Mouse (Mus musculus): ENCODE results near the gene Tmem231.

Gene Tmem231

DNA sequence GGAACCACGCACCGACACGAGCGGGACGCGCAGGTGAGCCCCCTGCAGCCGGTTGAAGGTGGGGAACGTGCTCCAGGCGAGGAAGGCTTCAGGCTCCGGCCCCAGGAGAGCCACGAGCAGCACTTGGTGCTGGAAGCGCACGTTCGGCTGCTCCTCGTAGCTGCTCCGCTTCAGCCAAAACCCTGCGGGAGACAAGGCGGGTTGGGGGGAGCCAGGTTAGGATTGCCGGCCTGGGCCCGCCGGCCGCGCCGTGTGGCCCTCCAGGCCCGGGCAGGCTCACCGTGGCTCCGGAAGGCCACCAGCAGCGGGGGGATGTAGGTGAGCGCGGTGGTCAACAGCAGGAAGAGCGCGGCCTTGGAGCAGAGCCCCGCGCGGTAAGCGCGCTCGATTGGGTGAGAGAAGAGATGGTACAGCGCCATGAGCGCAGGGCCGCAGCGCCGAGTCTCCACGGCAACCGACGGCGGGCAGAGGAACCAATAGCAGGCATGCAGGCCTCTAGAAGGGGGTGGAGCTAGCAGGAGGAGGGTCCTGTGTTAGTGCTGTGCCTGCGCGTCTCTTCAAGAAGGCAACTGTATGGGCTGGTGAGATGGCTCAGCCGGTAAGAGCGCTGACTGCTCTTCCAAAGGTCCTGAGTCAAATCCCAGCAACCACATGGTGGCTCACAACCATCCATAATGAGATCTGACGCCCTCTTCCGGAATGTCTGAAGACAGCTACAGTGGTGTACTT, at the start of gene Tmem231:
Gene Tmem231 (minus strand): TSS at position 534 of the 729 bp plus-strand sequence.
- DNase-seq (ENCODE audit: low read depth, low spot score): peak; percentile 76

DNA sequence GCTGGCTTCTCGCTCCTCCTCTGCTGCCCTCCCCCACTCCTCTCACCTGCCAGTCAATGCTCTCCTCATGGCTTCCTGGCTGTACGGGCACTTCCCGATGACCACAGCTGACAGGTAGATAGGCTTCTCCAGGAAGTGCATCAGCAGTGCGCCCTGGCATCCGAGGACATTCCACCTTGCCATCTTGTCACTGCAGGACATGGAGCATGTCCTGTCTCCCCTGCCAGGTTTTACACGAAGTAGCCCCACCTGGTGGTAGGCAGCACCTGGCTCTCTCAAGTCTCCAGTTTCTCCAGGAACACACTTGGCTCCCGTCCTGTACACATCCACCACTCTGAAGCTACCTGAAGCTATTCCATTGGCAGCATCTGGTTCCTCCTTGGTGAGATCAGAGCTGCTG, 48.4 kb upstream of the Tmem231 start:
- no peak for DNase-seq (ENCODE audit: low read depth, low spot score)

DNA sequence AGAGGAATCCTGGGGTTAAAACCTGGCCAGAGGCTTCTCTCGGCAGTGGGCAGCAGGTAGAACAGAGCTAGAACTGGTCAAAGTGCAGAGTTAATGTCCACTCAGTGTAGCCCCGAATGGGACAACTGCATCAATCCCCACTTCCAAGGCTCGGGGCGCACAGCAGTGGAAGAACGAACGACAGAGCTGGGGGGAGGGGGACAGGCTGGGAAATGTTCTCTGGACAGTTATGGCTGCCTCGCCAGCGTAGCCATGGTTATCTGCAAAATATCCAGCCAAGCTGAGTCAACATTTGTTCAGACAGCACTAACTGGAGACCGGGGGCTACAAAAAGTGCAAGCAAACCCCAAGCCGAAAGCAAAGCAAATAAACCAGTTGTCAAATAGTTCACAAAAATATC, 44.5 kb upstream of the Tmem231 start:
- DNase-seq (ENCODE audit: low read depth, low spot score): no peak

DNA sequence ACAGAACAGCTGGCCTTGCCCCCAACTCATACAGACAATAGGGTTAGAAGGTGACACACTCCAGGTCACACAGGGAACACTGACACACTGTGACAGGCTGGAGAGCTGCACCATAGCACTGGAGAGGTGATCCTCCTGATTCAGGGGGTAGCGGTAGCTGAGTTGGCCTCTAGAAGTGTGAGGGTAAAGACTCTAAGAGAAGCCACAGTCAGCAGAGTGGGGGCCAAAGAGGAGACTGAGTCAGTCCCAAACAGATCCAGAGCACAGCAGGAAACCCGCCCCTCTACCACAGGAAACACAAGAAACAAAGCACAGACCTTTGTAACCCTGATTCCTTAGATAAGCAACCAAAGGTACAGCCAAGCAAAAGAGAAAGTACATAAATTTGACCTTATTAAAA, 42.6 kb upstream of the Tmem231 start:
- DNase-seq (ENCODE audit: low read depth, low spot score): no peak

DNA sequence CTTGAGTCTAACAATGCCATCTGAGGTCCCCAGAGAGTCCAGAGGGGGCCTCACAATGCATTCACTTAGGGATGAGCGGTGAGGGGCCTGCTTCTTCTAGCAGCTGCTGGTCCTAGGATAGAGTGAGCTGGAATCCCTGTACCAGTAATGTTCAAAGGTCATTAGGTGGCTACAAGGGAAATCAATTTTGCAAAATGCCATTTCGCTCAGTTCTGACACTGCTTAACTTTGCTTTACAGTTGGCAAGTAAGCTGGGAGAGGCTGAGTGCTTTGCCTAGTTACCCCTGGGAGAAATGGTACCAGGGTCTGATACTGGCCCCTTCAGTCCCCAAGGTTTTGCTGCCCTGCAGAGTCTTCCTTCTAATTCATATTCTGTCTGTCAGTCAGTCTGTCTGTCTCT, 42.0 kb upstream of the Tmem231 start:
- no peak for DNase-seq (ENCODE audit: low read depth, low spot score)

DNA sequence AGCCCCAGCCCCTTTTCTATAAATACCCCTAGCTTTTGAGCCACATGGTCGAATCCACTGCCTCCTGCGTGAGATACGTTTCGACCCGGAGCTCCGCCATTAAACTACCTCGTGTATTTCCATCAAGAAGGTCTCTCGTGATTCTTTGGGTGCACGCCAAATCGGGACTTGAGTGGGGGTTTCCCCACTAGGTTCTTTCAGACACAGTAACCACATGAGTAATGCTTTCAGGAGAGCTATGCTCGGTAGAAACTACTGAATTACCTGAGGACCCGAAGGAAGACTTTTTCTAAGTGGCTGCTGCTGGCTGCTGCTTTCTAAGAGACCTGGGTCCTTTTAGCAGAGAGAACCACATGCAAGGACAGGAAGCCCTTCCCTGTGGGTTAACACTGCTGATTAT, 40.5 kb upstream of the Tmem231 start:
- DNase-seq (ENCODE audit: low read depth, low spot score): no peak

DNA sequence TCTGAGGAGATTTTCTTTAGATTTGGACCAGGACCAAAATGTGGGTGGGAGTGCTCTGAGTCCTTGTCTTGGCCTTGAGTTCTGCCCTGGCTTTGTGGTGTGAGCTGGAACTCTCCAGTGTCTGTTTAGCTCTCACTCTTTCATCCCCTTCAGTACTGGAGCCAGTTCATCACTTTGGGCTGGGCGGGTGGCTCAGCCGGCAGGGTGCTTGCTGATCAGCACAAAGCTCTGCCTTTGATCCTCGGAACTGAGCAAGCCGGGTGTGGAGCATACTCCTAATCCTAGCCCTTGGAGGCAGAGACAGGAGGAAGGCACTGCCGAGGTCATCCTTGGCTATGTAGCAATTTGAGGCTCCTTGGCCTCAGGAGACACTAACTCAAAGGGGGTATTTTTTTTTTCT, 35.3 kb upstream of the Tmem231 start:
- no peak for DNase-seq (ENCODE audit: low read depth, low spot score)

DNA sequence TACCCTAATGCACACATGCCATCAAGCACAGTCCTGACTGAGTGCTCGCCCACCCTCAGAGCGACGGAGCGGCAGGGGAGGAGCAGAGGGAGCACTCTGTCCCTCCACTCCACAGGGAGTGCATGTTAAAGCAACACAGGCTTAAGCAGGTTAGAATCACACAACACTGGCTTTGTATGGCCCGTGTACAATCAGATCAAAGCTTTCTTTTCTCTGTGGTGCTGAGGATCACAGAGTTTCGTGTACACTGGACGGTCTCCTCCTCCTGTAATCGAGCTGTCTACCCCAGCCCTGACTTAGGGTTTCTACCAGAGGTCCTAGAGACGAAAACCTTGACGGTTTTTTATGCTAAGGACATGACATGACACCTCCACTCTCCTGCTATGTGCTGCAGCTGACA, 34.9 kb upstream of the Tmem231 start:
- DNase-seq (ENCODE audit: low read depth, low spot score): no peak

DNA sequence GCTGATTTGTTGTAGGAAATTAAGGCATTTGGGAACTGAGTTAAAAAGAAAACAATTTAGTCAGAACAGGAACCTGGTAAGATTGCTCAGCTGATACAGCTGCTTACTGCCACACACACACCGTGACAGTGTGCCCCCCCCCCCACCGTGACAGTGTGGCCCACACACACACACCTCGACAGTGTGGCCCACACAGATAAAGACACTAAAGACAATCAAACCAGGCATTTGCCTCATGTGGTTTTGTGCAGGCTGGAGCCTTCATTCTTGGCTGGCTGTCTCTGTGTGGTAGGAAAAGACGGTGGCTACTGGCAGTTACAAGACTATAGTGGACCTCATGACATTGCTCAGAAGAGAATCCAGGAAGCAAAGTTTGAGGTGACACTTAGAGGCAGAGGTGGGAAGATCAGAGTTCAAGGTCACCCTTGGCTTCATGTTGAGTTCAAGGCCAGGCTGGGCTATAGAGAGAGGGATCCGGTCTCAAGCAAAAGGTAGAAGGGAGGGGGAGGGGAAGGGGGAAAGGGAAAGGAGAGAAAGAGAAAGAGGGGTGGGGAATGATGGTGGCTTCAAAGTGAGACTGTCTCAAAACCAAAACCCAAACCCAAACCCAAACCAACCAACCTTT, 33.7 kb upstream of the Tmem231 start:
- DNase-seq (ENCODE audit: low read depth, low spot score): no peak

DNA sequence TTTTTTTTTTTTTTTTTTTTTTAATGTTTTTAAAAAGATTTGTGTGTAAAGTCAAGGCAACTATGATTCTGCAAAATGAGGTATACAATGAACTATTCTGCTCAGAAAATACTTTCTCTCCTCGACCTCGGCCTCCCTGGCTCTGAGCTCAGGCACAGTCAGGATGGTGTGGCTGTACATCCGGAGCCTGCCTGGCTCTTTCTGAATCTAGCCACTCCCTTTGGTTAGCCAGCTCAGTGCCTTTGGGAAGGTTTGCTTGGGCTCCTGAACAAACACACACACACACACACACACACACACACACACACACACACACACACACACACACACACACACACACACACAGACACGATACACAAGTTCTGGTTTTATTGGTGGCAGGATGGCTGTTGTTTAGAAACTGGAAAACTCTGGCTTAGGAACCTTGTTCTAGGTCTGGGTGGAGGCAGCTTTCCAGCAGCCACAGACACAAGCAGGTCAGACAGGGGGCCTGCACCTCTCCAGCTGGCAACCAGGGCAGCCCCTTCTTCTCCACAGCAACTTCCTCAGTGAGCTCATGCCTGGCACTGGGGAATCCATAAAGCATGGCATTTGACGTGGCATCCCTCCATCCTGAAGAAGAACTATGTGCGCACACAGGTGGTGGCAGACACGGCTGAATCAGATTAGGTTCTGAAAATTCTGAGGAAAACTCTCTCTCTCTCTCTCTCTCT, 31.3 kb upstream of the Tmem231 start:
- DNase-seq (ENCODE audit: low read depth, low spot score): no peak

DNA sequence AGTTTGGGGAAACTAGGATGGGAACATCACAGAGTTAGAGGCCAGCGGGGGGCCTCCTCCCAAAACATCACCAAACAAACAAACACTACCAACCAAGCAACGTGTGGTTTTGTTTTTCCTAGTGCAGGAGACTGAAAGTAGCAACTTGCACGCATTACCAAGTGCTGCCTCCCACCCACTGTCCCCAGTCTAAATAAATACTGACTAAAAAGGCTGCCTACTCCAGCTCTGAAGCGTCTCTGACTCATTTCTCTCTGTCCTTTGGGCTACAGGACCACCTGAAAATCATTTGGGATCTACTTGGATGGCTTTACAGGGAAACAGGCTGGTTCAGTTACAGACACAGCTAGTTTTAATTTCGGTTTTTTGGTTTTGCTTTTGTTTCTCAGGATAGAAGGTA, 30.7 kb upstream of the Tmem231 start:
- DNase-seq (ENCODE audit: low read depth, low spot score): no peak

DNA sequence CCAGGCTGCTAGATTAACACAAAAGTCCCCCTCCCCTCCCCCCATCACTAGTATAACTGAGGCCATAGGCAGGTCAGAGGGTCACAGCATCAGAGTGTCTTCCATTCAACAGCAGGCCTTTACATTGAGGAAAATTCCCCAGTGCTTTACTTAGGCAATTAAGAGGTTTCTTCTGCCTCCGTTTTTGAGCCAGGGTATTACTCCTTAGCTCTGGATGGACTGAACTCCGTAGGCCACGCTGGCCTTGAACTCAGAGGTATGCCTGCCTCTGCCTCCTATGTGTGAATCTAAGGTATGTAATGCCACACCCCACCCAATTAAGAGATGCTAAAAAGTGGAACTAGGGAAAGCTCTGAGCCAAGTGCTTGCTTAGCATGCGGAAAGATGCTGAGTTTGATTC, 29.9 kb upstream of the Tmem231 start:
- no peak for DNase-seq (ENCODE audit: low read depth, low spot score)

DNA sequence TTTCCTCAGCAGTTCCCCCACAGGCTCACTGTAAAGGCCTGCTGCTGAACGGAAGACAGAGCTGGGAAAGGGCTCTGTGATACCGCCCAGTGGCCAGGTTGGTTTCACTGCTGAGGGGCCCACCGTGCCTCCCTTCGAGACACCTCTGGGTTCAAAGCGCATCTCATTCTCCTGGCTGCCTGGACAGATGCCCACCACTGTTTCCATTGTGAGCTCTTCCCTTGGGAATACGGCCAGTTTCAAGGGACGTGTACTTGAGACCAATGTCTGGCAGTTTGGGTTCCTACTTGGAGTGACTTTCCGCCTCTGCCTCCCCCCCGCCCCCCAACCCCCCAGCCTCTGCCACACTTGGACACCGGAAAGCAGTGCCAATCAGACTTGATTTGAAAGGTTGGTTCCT, 29.4 kb upstream of the Tmem231 start:
- no peak for DNase-seq (ENCODE audit: low read depth, low spot score)

DNA sequence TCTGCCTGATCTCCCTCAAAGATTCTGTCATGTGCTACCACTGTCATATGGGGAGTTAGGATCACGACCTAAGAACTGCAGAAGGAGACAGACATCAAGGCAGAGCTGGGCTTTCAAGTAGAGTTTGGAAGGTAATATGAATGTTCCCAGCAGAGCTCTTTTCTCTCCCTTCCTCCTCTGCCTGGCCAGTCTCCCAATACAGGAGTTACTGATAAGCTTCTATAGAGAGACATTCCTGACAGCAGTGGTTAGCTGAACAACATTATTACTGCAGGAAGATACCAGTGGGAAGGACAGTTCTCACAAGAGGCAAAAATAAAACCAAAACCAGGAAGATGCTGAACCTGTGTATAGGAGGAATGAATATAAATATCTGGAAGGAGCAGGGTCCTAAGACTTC, 28.9 kb upstream of the Tmem231 start:
- no peak for DNase-seq (ENCODE audit: low read depth, low spot score)

DNA sequence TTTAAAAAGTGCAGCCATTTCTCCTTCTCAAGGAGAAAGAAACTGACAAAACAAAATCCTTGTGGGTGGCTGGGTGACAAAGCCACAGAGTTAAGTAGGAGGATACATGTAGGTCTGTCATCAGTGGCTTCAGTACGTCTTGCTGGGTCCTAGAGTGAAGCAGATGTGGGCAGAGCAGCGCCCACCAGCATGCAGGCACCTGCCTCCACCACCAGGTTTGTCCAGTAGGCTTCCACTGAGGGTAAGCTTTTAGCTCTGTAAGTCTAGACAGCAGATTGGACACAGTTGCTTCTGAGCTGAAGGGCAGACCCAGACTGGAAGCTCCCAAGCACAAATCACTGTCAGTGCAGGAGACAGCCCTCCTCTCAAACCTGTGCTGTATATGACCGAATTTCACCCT, 27.6 kb upstream of the Tmem231 start:
- no peak for DNase-seq (ENCODE audit: low read depth, low spot score)

DNA sequence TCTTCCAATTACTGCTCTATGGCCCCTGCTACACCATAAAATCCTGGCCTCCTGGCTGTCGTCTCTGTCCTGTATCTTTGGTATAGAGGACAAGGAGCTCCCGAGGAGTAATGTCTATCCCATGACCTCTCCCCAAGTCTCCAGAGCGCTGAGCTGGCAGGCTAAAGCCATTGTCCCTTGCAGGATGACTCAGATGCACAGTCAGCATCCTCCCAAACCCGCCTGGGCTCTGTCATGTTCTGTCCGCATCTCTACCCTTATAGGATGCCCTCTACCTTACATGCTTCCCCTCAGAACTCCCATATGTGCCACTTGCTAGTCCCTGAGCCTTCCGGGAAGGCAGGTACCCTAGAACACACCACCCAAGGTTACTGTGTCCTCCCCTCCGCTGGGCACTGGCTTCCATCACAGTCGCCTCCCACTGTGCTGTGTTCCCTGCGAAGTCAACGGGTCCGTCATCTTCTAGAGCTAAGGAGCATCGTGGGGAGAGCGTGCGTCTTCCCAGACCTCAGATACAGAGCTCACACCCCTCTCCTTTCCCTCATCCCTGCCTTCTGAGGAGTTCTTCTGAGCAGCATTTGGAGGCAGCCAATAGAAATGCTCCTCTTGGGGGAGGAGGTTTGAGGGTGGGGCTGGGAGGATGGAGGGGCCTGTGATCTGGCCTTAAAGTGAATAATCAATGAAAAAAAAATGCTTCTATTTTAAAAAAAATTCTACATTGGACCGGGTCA, 27.1 kb upstream of the Tmem231 start:
- no peak for DNase-seq (ENCODE audit: low read depth, low spot score)

DNA sequence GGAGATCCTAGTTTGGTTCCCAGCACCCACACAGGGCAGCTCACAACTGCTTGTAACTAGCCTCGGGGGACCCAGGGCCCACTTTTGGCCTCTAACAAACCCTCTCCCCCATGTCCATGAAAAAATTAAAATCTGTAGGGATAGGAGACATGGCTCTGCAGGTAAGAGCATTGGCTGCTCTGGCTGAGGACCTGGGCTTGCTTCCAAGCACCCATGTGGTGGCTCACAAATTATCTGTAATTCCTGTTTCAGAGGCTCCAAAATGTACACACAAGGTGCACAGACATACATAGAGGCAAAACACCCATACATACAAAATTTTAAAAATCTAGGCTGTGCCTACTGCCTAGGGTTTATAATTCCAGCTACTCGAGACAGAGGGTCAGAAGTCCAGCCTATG, 23.6 kb upstream of the Tmem231 start:
- no peak for DNase-seq (ENCODE audit: low read depth, low spot score)

DNA sequence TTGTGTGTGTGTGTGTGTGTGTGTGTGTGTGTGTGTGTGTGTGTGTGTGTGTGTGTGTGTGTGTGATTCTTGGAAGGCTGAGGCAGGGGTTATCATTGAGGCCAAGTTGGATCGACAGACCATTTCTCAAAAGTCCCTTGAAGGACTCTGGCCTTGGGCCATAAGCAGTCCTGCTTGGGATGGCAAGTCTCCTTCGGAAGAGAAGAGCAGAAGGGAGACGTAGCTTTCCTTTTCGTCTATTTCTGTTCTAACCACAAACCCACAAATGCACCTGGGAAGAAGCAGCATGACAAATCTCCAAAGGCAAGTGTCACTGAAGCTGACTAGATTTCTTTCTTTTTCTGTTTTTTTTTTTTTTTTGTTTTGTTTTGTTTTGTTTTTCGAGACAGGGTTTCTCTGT, 22.2 kb upstream of the Tmem231 start:
- DNase-seq (ENCODE audit: low read depth, low spot score): no peak

DNA sequence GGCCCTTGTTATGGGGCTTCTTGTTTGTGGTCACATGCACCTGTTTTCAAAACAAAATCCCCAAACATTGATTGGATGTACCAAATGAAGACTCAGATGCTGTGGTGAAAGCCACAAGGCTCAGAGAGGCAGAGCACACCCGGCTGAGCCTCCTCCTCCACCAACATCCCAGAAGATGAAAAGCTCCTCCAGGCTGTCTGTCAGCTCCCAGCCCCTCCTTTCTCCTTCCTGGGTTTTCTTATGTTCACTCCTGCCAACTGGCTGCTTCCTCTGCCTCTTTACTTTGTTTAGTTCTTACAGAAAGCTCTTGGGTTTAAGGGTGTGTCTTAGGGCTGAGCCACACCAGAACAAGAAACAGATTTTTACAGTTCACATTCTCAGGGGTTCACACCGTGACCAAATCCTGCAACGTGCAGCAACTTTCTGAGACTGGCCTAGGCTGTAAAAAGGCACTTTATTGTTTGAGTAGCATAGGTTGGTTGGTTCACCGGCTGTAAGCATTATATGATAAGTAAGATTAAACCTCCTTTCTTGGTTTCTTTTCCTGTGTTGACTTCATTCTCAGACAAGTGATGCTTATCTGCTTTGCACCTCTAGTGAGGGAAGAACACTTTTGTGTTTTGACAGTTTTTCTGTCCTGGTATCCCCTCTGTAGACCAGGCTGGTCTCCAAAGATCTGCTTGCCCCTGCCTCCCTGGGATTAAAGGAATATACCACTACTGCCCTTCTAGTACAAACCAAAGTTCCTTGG, 21.3 kb upstream of the Tmem231 start:
- no peak for DNase-seq (ENCODE audit: low read depth, low spot score)

DNA sequence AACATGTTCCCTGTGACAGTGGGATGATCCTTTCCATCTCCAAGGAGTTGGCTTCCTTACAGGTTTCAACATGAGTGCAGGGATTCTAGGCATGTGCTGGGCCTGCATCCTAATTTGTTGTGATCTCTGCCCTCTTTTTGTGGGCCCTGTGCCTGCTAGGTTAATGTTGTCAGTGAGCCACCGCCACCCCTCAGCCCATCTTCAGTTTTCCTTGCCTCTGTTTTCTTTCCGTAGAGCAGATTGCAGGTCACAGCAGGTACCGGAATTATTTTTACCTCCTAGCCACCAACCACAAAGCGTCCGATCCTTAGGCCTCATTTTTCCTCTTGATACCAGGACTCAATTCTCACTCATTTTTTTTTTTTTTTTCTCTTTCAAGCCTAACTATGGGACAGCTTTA, 18.3 kb upstream of the Tmem231 start:
- DNase-seq (ENCODE audit: low read depth, low spot score): no peak

DNA sequence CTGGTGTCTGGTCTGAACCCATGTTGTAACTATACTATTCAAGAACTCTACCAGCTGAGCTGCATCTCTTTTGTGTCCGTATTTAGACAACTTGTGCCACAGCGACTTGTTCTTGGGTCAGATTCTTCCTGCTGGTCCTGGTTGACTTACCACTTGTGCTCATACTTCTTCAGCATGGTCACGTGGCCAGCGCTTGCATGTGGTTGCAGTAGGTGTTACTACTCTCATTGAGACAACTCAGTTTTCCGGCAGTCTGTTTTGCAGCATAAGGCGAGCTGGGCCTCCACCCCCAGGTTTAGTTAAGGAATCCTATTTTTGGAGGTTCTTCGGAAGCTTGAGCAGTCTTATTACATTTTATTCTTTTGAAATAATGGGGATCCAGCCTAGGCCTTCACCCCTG, 17.6 kb upstream of the Tmem231 start:
- no peak for DNase-seq (ENCODE audit: low read depth, low spot score)

DNA sequence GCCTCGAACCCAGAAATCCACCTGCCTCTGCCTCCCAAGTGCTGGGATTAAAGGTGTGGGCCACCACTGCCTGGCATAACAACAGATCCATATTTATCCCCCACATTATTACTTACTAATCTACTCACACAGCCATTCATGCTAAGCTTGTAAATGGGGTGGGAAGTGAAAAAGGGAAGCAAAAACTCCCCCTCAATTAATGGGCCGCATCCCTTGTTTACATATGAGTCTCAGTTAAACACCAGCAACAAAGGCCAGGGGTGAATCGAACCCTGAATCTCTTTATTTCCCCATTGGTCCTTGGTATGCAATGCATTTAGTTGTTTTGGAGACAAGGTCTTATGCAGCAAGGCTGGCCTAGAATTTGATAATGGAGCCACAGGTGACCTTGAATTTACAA, 17.2 kb upstream of the Tmem231 start:
- no peak for DNase-seq (ENCODE audit: low read depth, low spot score)

Data from skeletal muscle tissue, adult 2 months (tissue).